Mouse (Mus musculus) mouse trophoblast stem cell (cell line): Measurements from ENCODE around the gene Jsrp1.

Experiments
- in situ Hi-C, 2 experiments: fragments of 300-500 bp; cut with MseI, MboI; formaldehyde crosslinking; loops; 2 replicates in 1 of 2; 3 replicates in 1 of 2; pipeline ENCODE4 v1.15.1; 2025

Jsrp1 gene

GRCm38 (mm10) chr10:80813366-80813765, at the start of gene Jsrp1:
Gene Jsrp1 (minus strand): TSS chr10:80813498.
- in situ Hi-C loops = no loop called here

GRCm38 (mm10) chr10:80862305-80862704, 49.0 kb upstream of the Jsrp1 start:
- in situ Hi-C loops = no loop called here

- in situ Hi-C loops = no loop called here
Measured at GRCm38 (mm10) chr10:80858350-80858935, 45.1 kb upstream of the Jsrp1 start.

GRCm38 (mm10) chr10:80857848-80858247, 44.5 kb upstream of the Jsrp1 start:
- in situ Hi-C loops = no loop called here

- in situ Hi-C loops = no loop called here
Measured at GRCm38 (mm10) chr10:80857386-80857785, 44.1 kb upstream of the Jsrp1 start.

GRCm38 (mm10) chr10:80856908-80857307, 43.6 kb upstream of the Jsrp1 start:
- in situ Hi-C loops = no loop called here

- in situ Hi-C loops = no loop called here
Measured at GRCm38 (mm10) chr10:80856267-80856666, 43.0 kb upstream of the Jsrp1 start.

- in situ Hi-C loops = no loop called here
Measured at GRCm38 (mm10) chr10:80855749-80856073, 42.4 kb upstream of the Jsrp1 start.

GRCm38 (mm10) chr10:80854913-80855748, 41.8 kb upstream of the Jsrp1 start, which contains the start of the genes Lsm7 and Sppl2b:
Gene Lsm7 (minus strand): TSS chr10:80855209.
Gene Sppl2b (plus strand): TSS chr10:80855275.
- in situ Hi-C loops = no loop called here

- in situ Hi-C loops = no loop called here
Measured at GRCm38 (mm10) chr10:80848571-80848970, 35.3 kb upstream of the Jsrp1 start.

- in situ Hi-C loops = no loop called here
Measured at GRCm38 (mm10) chr10:80845732-80846131, 32.4 kb upstream of the Jsrp1 start.

- in situ Hi-C loops = no loop called here
Measured at GRCm38 (mm10) chr10:80845055-80845693, 31.9 kb upstream of the Jsrp1 start.

GRCm38 (mm10) chr10:80843931-80844547, 30.7 kb upstream of the Jsrp1 start, which contains the start of gene Lingo3:
Gene Lingo3 (minus strand): TSS chr10:80844039.
- in situ Hi-C loops = no loop called here

- in situ Hi-C loops = no loop called here
Measured at GRCm38 (mm10) chr10:80843087-80843930, 30.0 kb upstream of the Jsrp1 start.

- in situ Hi-C loops = no loop called here
Measured at GRCm38 (mm10) chr10:80842334-80842733, 29.0 kb upstream of the Jsrp1 start.

GRCm38 (mm10) chr10:80841685-80842084, 28.4 kb upstream of the Jsrp1 start:
- in situ Hi-C loops = no loop called here

GRCm38 (mm10) chr10:80839848-80840247, 26.6 kb upstream of the Jsrp1 start:
- in situ Hi-C loops = no loop called here

- in situ Hi-C loops = no loop called here
Measured at GRCm38 (mm10) chr10:80838346-80838912, 25.1 kb upstream of the Jsrp1 start.

GRCm38 (mm10) chr10:80837827-80838226, 24.5 kb upstream of the Jsrp1 start:
- in situ Hi-C loops = no loop called here

GRCm38 (mm10) chr10:80836949-80837379, 23.7 kb upstream of the Jsrp1 start:
- in situ Hi-C loops = no loop called here

GRCm38 (mm10) chr10:80835617-80836016, 22.3 kb upstream of the Jsrp1 start:
- in situ Hi-C loops = no loop called here
